19 mouse cellular contexts compared by ENCODE assay signal in the genomic region with DNA sequence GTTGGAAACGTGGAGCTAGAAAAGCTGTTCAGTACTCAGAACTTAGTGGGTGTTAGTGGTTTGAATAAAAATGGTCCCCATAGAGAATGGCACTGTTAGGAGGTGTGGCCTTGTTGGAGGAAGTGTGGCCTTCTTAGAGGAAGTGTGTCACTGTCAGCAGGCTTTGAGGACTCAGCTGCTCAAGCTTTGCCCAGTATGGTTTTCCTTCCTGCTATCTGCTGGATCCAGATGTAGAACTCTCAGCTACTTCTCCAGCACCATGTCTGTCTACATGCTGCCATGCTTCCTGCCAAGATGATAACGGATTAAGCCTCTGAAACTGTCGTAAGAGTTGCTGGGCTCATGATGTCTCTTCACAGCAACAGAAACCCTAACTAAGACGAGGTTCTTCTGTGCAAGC. TPM values are rescaled to one million over a fixed set of nuclear protein-coding genes. Genes with fewer than 3 reads are reported as not detected.
DNase-seq lines count a peak whose midpoint lies in the region; ATAC-seq and TF ChIP-seq lines count a peak whose summit lies in the region.
"Had no signal": no experiment of that assay in that cellular context is flagged by ENCODE, and none has a peak within 500 bp of the region (broad histone marks: within the 10 kb centered on the region; RNA-seq: fewer than 3 reads in every experiment).

No protein-coding gene starts in this region.

- no peak overlapping the region for H3K4me2 ChIP-seq in heart, embryonic 15.5 days
- no peak overlapping the region for H3K4me2 ChIP-seq in liver, postnatal 0 days (ENCODE audit: low read depth, low read length)
- H3K4me2 ChIP-seq in heart, embryonic 11.5 days = no peak overlapping the region
- H3K4me2 ChIP-seq: neural tube, embryonic 15.5 days had no signal

- DNase-seq in heart, adult 8-10 months (ENCODE audit: low spot score) = no peak
- no peak for DNase-seq in liver, postnatal 0 days
- peak; percentile 42 for DNase-seq in splenic B cell, adult 2 months (ENCODE audit: low read depth, low spot score)
- no peak for DNase-seq in urinary bladder, postnatal 4 days (ENCODE audit: low spot score in 2 of 2)
- DNase-seq in cerebellum, postnatal 14 days = no peak
- DNase-seq: adrenal gland, adult 8-10 months; cerebellum, postnatal 10 days; heart, adult 2 months; kidney, adult 18-20 months; kidney, postnatal 36 days; lung, adult 18-20 months; right cerebral cortex, adult 18-20 months had no signal

- H3K9ac ChIP-seq in heart, embryonic 15.5 days = no peak overlapping the region
- no peak overlapping the region for H3K9ac ChIP-seq in liver, postnatal 0 days (replicated peaks)
- no peak overlapping the region for H3K9ac ChIP-seq in heart, embryonic 11.5 days (ENCODE audit: low read depth, low read length)
- H3K9ac ChIP-seq: neural tube, embryonic 15.5 days had no signal

- H3K4me1 ChIP-seq in heart, embryonic 15.5 days (replicated peaks) = peaks cover 2% of the 10 kb centered on the region; the same call in 1 of the 2 replicates
- H3K4me1 ChIP-seq in liver, postnatal 0 days (ENCODE audit: insufficient read depth) = peaks cover 8% of the 10 kb centered on the region; the same call in 1 of the 2 replicates
- H3K4me1 ChIP-seq in heart, embryonic 11.5 days (ENCODE audit: control insufficient read depth, insufficient read depth, low read length) = no peaks in the 10 kb centered on the region
- H3K4me1 ChIP-seq: neural tube, embryonic 15.5 days had no signal

- no peak for ATAC-seq in heart, embryonic 15.5 days (replicated peaks; ENCODE audit: insufficient number of reproducible peaks, insufficient read depth, low FRiP score, low read depth)
- ATAC-seq in granulocyte monocyte progenitor cell, adult 5-6 weeks (replicated peaks; ENCODE audit: poor library complexity, severe bottlenecking) = peak; percentile 78
- no peak for ATAC-seq in liver, postnatal 0 days
- ATAC-seq in heart, embryonic 11.5 days (replicated peaks; ENCODE audit: insufficient number of reproducible peaks, low FRiP score, low TSS enrichment) = no peak
- ATAC-seq: forebrain, embryonic 16.5 days; hindbrain, postnatal 0 days had no signal

- peak overlapping the region; percentile 7; the same call in 1 of the 2 replicates for H3K27ac ChIP-seq in heart, embryonic 15.5 days
- no peak overlapping the region for H3K27ac ChIP-seq in liver, postnatal 0 days (ENCODE audit: low read depth)
- H3K27ac ChIP-seq in heart, embryonic 11.5 days (ENCODE audit: low read depth, low read length) = no peak overlapping the region
- H3K27ac ChIP-seq: heart, adult 2 months; hindbrain, postnatal 0 days; neural tube, embryonic 15.5 days had no signal

- no peaks in the 10 kb centered on the region; the same call in 1 of the 2 replicates for H3K27me3 ChIP-seq in heart, embryonic 15.5 days
- H3K27me3 ChIP-seq in liver, postnatal 0 days (ENCODE audit: insufficient read depth, low read length) = no peaks in the 10 kb centered on the region
- no peaks in the 10 kb centered on the region for H3K27me3 ChIP-seq in splenic B cell, adult 2 months (ENCODE audit: control insufficient read depth, insufficient read depth, low read length, poor library complexity, severe bottlenecking)
- H3K27me3 ChIP-seq in heart, embryonic 11.5 days (ENCODE audit: control insufficient read depth, insufficient read depth, low read length) = no peaks in the 10 kb centered on the region
- H3K27me3 ChIP-seq: neural tube, embryonic 15.5 days had no signal

- no peaks in the 10 kb centered on the region for H3K36me3 ChIP-seq in heart, embryonic 15.5 days
- no peaks in the 10 kb centered on the region for H3K36me3 ChIP-seq in liver, postnatal 0 days (replicated peaks; ENCODE audit: insufficient read depth, low read length)
- no peaks in the 10 kb centered on the region for H3K36me3 ChIP-seq in splenic B cell, adult 2 months (ENCODE audit: control insufficient read depth, insufficient read depth, low read length, poor library complexity, severe bottlenecking)
- H3K36me3 ChIP-seq in heart, embryonic 11.5 days (ENCODE audit: control insufficient read depth, insufficient read depth, low read length) = no peaks in the 10 kb centered on the region
- H3K36me3 ChIP-seq: neural tube, embryonic 15.5 days had no signal

- H3K4me3 ChIP-seq in heart, embryonic 15.5 days = no peak overlapping the region
- H3K4me3 ChIP-seq in liver, postnatal 0 days (ENCODE audit: low read depth, low read length) = no peak overlapping the region
- no peak overlapping the region for H3K4me3 ChIP-seq in heart, embryonic 11.5 days (ENCODE audit: low read depth, low read length)
- H3K4me3 ChIP-seq: erythroblast, embryonic 14.5 days; heart, adult 2 months; neural tube, embryonic 15.5 days had no signal

- TF ChIP-seq CTCF in liver, postnatal 0 days (IDR thresholded peaks at IDR 0.05; ENCODE audit: low read depth) = no peak

- WGBS in heart, embryonic 15.5 days = 55% methylated on average over 4 of the region's 4 CpGs
- WGBS in liver, postnatal 0 days (ENCODE audit: insufficient replicate concordance) = 37% methylated on average over 4 of the region's 4 CpGs
- whole genome bisulfite sequencing in heart, embryonic 11.5 days (ENCODE audit: insufficient replicate concordance) = 59% methylated on average over 4 of the region's 4 CpGs

- peak; percentile 49; the same call in 1 of the 2 replicates for TF ChIP-seq EP300 in liver, postnatal 0 days (IDR thresholded peaks at IDR 0.05; ENCODE audit: low read depth)

- H3K9me3 ChIP-seq in heart, embryonic 15.5 days (replicated peaks) = no peaks in the 10 kb centered on the region
- no peaks in the 10 kb centered on the region for H3K9me3 ChIP-seq in liver, postnatal 0 days (ENCODE audit: low read length)
- no peaks in the 10 kb centered on the region for H3K9me3 ChIP-seq in heart, embryonic 11.5 days (replicated peaks; ENCODE audit: control insufficient read depth, low read length)
- H3K9me3 ChIP-seq: neural tube, embryonic 15.5 days had no signal

RNA-seq across cellular contexts. Expression of a gene that starts 59.8 kb away (rescaled TPM):
- 9.7 and 12.2 TPM in 2 replicates for polyA plus RNA-seq in heart, embryonic 15.5 days (2015; fragmentation: Nextera tagmentation; extraction: Ambion mirVana)
- 10 to 100 TPM; 44.5 to 54.0 (median 52.6) TPM for total RNA-seq in heart, adult 8-10 months (2022)
- total RNA-seq in granulocyte monocyte progenitor cell, adult 5-6 weeks (2014; fragmentation: Nextera tagmentation) = 70.6 and 91.9 TPM in 2 replicates
- total RNA-seq in granulocyte monocyte progenitor cell, adult 5-6 weeks (2017) = 25.2 and 30.9 TPM in 2 replicates
- polyA plus RNA-seq in liver, postnatal 0 days (2015; fragmentation: Nextera tagmentation; extraction: Ambion mirVana) = 3.8 and 4.4 TPM in 2 replicates
- 11.4 and 16.6 TPM in 2 replicates for polyA plus RNA-seq in heart, embryonic 11.5 days (2014; fragmentation: Nextera tagmentation; extraction: Ambion mirVana)
